Mouse (Mus musculus) heart, embryonic 12.5 days (tissue): ENCODE data around the gene Gpsm1. TPM values are rescaled to one million over a fixed set of nuclear protein-coding genes. Genes with fewer than 3 reads are reported as not detected.

Experiments used
- ATAC-seq: fragments of 200-750 bp; cut with Nextera tagmentation; 2 replicates; pipeline ENCODE4 v1.8.0; 2017; ENCODE audit warnings: moderate TSS enrichment, moderate library complexity; ENCODE audit not compliant: insufficient number of reproducible peaks, low FRiP score
- H3K27ac ChIP-seq: fragments of 300-500 bp; sonication (generic); 2 replicates; pipeline ENCODE4 v1.5.1; 2016; ENCODE audit warnings: mild to moderate bottlenecking, moderate library complexity; ENCODE audit not compliant: poor library complexity, severe bottlenecking
- H3K27me3 ChIP-seq: fragments of 300-500 bp; sonication (generic); replicated peaks from 2 replicates; pipeline ENCODE4 v1.6.1; 2016; ENCODE audit warnings: mild to moderate bottlenecking, moderate library complexity
- H3K36me3 ChIP-seq: fragments of 300-500 bp; sonication (generic); 2 replicates; pipeline ENCODE4 v1.6.1; 2016; ENCODE audit warnings: mild to moderate bottlenecking, moderate library complexity
- H3K4me1 ChIP-seq: fragments of 300-500 bp; sonication (generic); replicated peaks from 2 replicates; pipeline ENCODE4 v1.6.1; 2016; ENCODE audit warnings: mild to moderate bottlenecking
- H3K4me2 ChIP-seq: fragments of 300-500 bp; sonication (generic); 2 replicates; pipeline ENCODE4 v1.6.1; 2016; ENCODE audit warnings: mild to moderate bottlenecking, moderate library complexity
- H3K4me3 ChIP-seq: fragments of 300-500 bp; sonication (generic); 2 replicates; pipeline ENCODE4 v1.5.1; 2016; ENCODE audit warnings: mild to moderate bottlenecking
- H3K9ac ChIP-seq: fragments of 300-500 bp; sonication (generic); 2 replicates; pipeline ENCODE4 v1.6.1; 2016; ENCODE audit warnings: mild to moderate bottlenecking, moderate library complexity
- H3K9me3 ChIP-seq: fragments of 300-500 bp; sonication (generic); replicated peaks from 2 replicates; pipeline ENCODE4 v1.6.1; 2016; ENCODE audit warnings: mild to moderate bottlenecking, moderate library complexity
- WGBS: fragments of 180-500 bp; shearing (Covaris S2); methylation state at CpG from one replicate; pipeline ENCODE4 v1.1.7; 2016; 5-methylcytosine and 5-hydroxymethylcytosine counted together
- polyA plus RNA-seq: library from polyadenylated mRNA; unstranded; fragments of >200 nt; fragmentation: Nextera tagmentation; extraction: Ambion mirVana; gene quantifications from 2 replicates; pipeline ENCODE4 v1.2.1, GENCODE M21; 2016

Gpsm1 gene
- polyA plus RNA-seq, result 38.0 and 39.9 TPM in 2 replicates

- no peaks in the 10 kb centered on the region for H3K9me3 ChIP-seq
- H3K4me3 ChIP-seq, result peak within 1 kb of the TSS; percentile 76
- WGBS, result under 1% methylated on average over 58 of the region's 66 CpGs
- peak; percentile 83 for ATAC-seq
- H3K27ac ChIP-seq, result peak within 1 kb of the TSS; percentile 91
- no peaks in the 10 kb centered on the region for H3K36me3 ChIP-seq
- H3K9ac ChIP-seq, result peak within 1 kb of the TSS; percentile 92
- no peaks in the 10 kb centered on the region for H3K27me3 ChIP-seq
- H3K4me1 ChIP-seq, result peaks cover 69% of the 10 kb centered on the region
- peak within 1 kb of the TSS; percentile 90 for H3K4me2 ChIP-seq
These were observed at the start of gene Gpsm1 for GRCm38 (mm10) chr2:26315072-26315924. Gene Gpsm1 (plus strand): TSS chr2:26315515.

DNA sequence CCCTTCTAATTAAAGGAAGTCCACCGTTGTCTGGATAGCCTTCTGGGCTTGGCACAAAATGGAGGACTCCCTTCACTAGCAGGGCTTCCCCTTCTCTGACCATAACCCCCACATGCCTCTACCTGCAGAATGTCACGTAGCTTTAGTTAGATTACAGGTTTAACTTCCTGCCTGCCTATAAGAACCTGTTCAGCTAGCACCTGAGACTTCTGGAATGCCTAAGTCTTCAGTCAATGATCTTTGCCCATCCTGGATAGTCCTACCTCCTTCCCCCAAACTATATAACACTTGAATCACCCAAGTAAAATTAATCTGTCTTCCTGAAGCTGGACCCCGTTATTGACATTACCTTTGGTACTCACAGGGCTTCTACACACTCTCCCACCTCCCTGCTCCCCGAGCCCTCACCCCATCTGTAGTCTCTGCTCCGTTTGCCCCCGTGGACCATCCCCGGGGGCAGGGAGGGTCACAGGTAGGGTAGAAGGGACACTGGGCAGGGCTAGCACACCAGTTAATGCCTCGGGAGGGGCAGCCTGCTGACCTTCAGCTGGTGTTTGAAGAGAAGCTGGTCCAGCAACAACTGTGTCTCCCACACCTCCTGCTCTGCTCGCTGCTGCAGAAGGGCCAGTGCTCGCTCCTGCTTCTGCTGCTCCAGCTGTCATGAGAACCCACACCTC is 49.1 kb upstream of the Gpsm1 start:
- Histone ChIP-seq H3K4me2 (no peak overlapping the region), H3K36me3 (no peaks in the 10 kb centered on the region), H3K9me3 (no peaks in the 10 kb centered on the region), H3K4me1 (no peaks in the 10 kb centered on the region), H3K9ac (no peak overlapping the region), H3K27ac (no peak overlapping the region), H3K27me3 (peaks cover 14% of the 10 kb centered on the region; the same call in 1 of the 2 replicates), H3K4me3 (no peak overlapping the region)
- WGBS, result 70% methylated on average over 10 of the region's 10 CpGs
- ATAC-seq, result no peak

- 68% methylated on average over 3 of the region's 3 CpGs for whole genome bisulfite sequencing
- Histone ChIP-seq H3K9ac (no peak overlapping the region), H3K27ac (no peak overlapping the region), H3K27me3 (peaks cover 14% of the 10 kb centered on the region; the same call in 1 of the 2 replicates), H3K4me2 (no peak overlapping the region), H3K4me1 (no peaks in the 10 kb centered on the region), H3K4me3 (no peak overlapping the region), H3K9me3 (no peaks in the 10 kb centered on the region), H3K36me3 (no peaks in the 10 kb centered on the region)
- no peak for ATAC-seq
These were observed 47.1 kb upstream of the Gpsm1 start for GRCm38 (mm10) chr2:26268216-26268615.

GRCm38 (mm10) chr2:26273611-26274010 is 41.7 kb upstream of the Gpsm1 start:
- H3K4me1 ChIP-seq, result no peaks in the 10 kb centered on the region
- H3K36me3 ChIP-seq, result no peaks in the 10 kb centered on the region
- no peak overlapping the region for H3K9ac ChIP-seq
- H3K27me3 ChIP-seq, result no peaks in the 10 kb centered on the region
- H3K4me2 ChIP-seq, result no peak overlapping the region
- WGBS, result 17% methylated on average over 7 of the region's 7 CpGs
- ATAC-seq, result peak; percentile 44; the same call in 1 of the 2 replicates
- no peak overlapping the region for H3K4me3 ChIP-seq
- no peaks in the 10 kb centered on the region for H3K9me3 ChIP-seq
- H3K27ac ChIP-seq, result no peak overlapping the region

DNA sequence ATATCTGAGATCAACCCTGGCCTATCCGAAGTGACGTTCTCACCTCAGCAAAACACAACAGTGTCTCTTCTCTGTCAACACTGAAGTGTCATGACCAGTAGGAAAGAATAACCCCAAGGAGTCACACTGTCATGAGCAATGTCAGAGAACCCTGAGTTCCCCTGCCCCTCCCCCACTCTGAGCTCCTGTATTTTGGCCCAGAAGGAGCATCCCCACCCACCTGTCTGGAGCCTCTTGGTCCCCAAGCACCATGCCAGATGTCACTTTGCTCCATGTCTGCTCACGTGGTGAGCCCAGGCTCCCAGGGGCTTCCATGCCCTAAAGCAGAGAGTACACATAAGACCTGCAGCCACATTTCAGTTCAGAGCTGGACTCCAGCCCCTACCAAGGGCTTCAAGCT is 35.6 kb upstream of the Gpsm1 start:
- ATAC-seq, result no peak
- no peak overlapping the region for H3K4me3 ChIP-seq
- H3K9ac ChIP-seq, result no peak overlapping the region
- peaks cover 5% of the 10 kb centered on the region; the same call in 1 of the 2 replicates for H3K27me3 ChIP-seq
- no peaks in the 10 kb centered on the region for H3K4me1 ChIP-seq
- no peak overlapping the region for H3K27ac ChIP-seq
- 78% methylated on average over 3 of the region's 3 CpGs for WGBS
- no peaks in the 10 kb centered on the region for H3K36me3 ChIP-seq
- no peak overlapping the region for H3K4me2 ChIP-seq
- H3K9me3 ChIP-seq, result no peaks in the 10 kb centered on the region

DNA sequence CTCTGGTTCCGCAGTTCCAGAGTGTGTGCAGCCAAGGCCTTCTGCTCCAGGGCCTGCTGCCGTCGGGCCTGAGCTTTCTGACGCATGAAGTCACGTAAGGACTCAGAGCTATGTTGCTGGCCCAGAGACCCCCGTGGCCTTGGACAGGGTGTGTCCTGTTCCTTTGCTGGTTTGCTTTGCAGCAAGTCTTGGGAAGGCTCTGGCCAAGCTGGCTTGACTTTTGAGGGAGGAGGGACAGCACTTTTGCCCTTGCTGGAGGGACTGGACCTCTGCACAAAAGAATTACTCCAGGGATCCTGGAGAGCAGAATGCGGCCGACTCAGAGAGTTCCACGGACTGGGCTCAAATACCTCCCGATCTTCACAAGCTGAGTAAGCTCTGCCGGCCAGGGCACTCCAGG is 34.7 kb upstream of the Gpsm1 start:
- no peak overlapping the region for H3K9ac ChIP-seq
- H3K27ac ChIP-seq, result no peak overlapping the region
- peaks cover 5% of the 10 kb centered on the region; the same call in 1 of the 2 replicates for H3K27me3 ChIP-seq
- H3K36me3 ChIP-seq, result no peaks in the 10 kb centered on the region
- H3K4me3 ChIP-seq, result no peak overlapping the region
- no peak for ATAC-seq
- no peak overlapping the region for H3K4me2 ChIP-seq
- 82% methylated on average over 11 of the region's 11 CpGs for WGBS
- H3K9me3 ChIP-seq, result no peaks in the 10 kb centered on the region
- H3K4me1 ChIP-seq, result no peaks in the 10 kb centered on the region

DNA sequence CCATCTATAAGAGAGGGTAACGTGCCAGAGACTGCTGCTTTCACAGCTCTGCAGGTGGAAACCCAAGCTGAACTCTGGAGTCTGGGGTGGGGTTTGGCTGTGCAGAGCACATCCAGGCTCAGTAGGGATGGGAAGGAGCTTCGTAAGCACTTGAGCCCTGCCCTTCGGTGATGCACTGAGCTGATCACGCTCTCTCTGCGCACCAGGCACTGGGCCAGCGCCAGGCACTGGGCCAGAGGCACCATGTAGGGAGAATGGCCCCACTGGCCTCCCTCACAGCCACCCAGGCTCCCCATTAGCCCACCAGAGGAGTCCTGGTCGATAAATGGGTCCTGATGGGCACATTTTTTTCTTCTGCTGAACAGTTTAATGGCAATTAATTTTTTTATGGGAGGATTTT is 29.5 kb upstream of the Gpsm1 start:
- Histone ChIP-seq H3K9ac (no peak overlapping the region), H3K27me3 (0 out of 2 replicates have a peak, but pooled peaks cover 4% of the 10 kb centered on the region), H3K27ac (no peak overlapping the region), H3K4me3 (no peak overlapping the region), H3K36me3 (no peaks in the 10 kb centered on the region), H3K4me1 (peaks cover 17% of the 10 kb centered on the region), H3K9me3 (no peaks in the 10 kb centered on the region), H3K4me2 (no peak overlapping the region)
- 66% methylated on average over 7 of the region's 7 CpGs for WGBS
- ATAC-seq, result no peak

- Histone ChIP-seq H3K27ac (no peak overlapping the region), H3K4me3 (no peak overlapping the region), H3K4me2 (no peak overlapping the region), H3K9me3 (no peaks in the 10 kb centered on the region), H3K4me1 (peaks cover 17% of the 10 kb centered on the region), H3K27me3 (0 out of 2 replicates have a peak, but pooled peaks cover 4% of the 10 kb centered on the region), H3K9ac (no peak overlapping the region), H3K36me3 (no peaks in the 10 kb centered on the region)
- no peak for ATAC-seq
- WGBS, result 76% methylated on average over 7 of the region's 7 CpGs
These were observed 28.9 kb upstream of the Gpsm1 start for GRCm38 (mm10) chr2:26286391-26286790.

DNA sequence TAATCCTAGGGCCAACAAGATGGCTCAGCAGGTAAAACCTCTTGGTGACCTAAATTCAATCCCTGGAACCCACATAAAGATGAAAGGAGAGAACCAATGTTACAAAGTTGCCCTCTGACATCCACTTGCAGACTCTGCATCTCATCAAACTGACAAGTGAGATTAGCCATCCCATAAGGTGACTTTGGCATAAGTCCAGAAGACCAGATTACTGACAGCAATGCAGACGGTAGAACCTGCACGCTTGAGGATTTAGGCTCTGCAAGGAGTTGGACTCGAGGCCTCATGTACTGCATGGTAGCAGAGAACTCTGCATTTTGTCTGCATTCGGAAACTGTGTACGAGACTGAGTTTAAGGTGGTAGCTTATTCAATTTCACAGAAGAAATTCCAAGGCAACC is 25.2 kb upstream of the Gpsm1 start:
- Histone ChIP-seq H3K27ac (no peak overlapping the region), H3K9ac (no peak overlapping the region), H3K9me3 (no peaks in the 10 kb centered on the region), H3K4me3 (no peak overlapping the region), H3K4me2 (no peak overlapping the region), H3K4me1 (peaks cover 17% of the 10 kb centered on the region), H3K36me3 (no peaks in the 10 kb centered on the region), H3K27me3 (0 out of 2 replicates have a peak, but pooled peaks cover 4% of the 10 kb centered on the region)
- WGBS, result 43% methylated on average over 5 of the region's 5 CpGs
- no peak for ATAC-seq

- Histone ChIP-seq H3K36me3 (no peaks in the 10 kb centered on the region), H3K9me3 (no peaks in the 10 kb centered on the region), H3K4me2 (no peak within 1 kb of the TSS), H3K27ac (no peak within 1 kb of the TSS), H3K4me3 (no peak within 1 kb of the TSS), H3K4me1 (peaks cover 45% of the 10 kb centered on the region), H3K27me3 (no peaks in the 10 kb centered on the region), H3K9ac (no peak within 1 kb of the TSS)
- ATAC-seq, result no peak
- 74% methylated on average over 2 of the region's 2 CpGs for WGBS
These were observed 20.9 kb upstream of the Gpsm1 start, which contains the start of gene Ccdc187 for GRCm38 (mm10) chr2:26294457-26294856. Gene Ccdc187 (minus strand): TSS chr2:26294557.

- Histone ChIP-seq H3K9me3 (no peaks in the 10 kb centered on the region), H3K36me3 (no peaks in the 10 kb centered on the region), H3K9ac (no peak overlapping the region), H3K4me1 (peaks cover 45% of the 10 kb centered on the region), H3K27ac (0 out of 2 replicates have a peak overlapping the region, but pooled peaks have one; percentile 43), H3K4me2 (no peak overlapping the region), H3K27me3 (no peaks in the 10 kb centered on the region), H3K4me3 (no peak overlapping the region)
- 47% methylated on average over 6 of the region's 6 CpGs for WGBS
- no peak for ATAC-seq
These were observed 18.6 kb upstream of the Gpsm1 start for GRCm38 (mm10) chr2:26296606-26297195.
